In genomic region chr9:44501206-44501879, GRCm38 (mm10) we compare ENCODE assay signal across 10 mouse cellular contexts. TPM values are rescaled to one million over a fixed set of nuclear protein-coding genes. Genes with fewer than 3 reads are reported as not detected.
A peak's percentile ranks its signal among the peaks of the same experiment; 100 is the strongest.
DNase-seq lines count a peak whose midpoint lies in the region; ATAC-seq and TF ChIP-seq lines count a peak whose summit lies in the region.
"Had no signal": no experiment of that assay in that cellular context is flagged by ENCODE, and none has a peak within 500 bp of the region (broad histone marks: within the 10 kb centered on the region; RNA-seq: fewer than 3 reads in every experiment).

No protein-coding gene starts in this region.

- H3K4me1 ChIP-seq in midbrain, embryonic 13.5 days (replicated peaks) = peaks cover 67% of the 10 kb centered on the region
- H3K4me1 ChIP-seq in midbrain, postnatal 0 days (ENCODE audit: insufficient read depth, low read length) = peaks cover 16% of the 10 kb centered on the region; the same call in 1 of the 2 replicates
- peaks cover 66% of the 10 kb centered on the region for H3K4me1 ChIP-seq in forebrain, embryonic 16.5 days (replicated peaks; ENCODE audit: control insufficient read depth, insufficient read depth, low read length)
- H3K4me1 ChIP-seq in olfactory bulb, adult 2 months (ENCODE audit: control insufficient read depth, insufficient read depth, low read length) = peaks cover 53% of the 10 kb centered on the region

- 59% methylated on average over 10 of the region's 10 CpGs for WGBS in midbrain, embryonic 13.5 days
- WGBS in midbrain, postnatal 0 days = 60% methylated on average over 10 of the region's 10 CpGs
- WGBS in forebrain, embryonic 16.5 days = 35% methylated on average over 10 of the region's 10 CpGs
- WGBS in olfactory bulb, adult 2 months = 42% methylated on average over 10 of the region's 10 CpGs

- peak overlapping the region; percentile 83; the same call in 1 of the 2 replicates for H3K4me2 ChIP-seq in midbrain, embryonic 13.5 days (replicated peaks)
- H3K4me2 ChIP-seq in midbrain, postnatal 0 days (ENCODE audit: low read depth, low read length, poor library complexity, severe bottlenecking) = no peak overlapping the region
- H3K4me2 ChIP-seq in forebrain, embryonic 16.5 days (ENCODE audit: low read length) = no peak overlapping the region

- ATAC-seq in midbrain, embryonic 13.5 days = no peak
- ATAC-seq in midbrain, postnatal 0 days (ENCODE audit: low FRiP score) = no peak
- no peak for ATAC-seq in forebrain, embryonic 16.5 days

- TF ChIP-seq CTCF in midbrain, postnatal 0 days (IDR thresholded peaks at IDR 0.05) = no peak
- TF ChIP-seq CTCF in olfactory bulb, adult 2 months (IDR thresholded peaks at IDR 0.05; ENCODE audit: insufficient read depth, low read depth, low read length) = no peak

- no peak for TF ChIP-seq POLR2A in olfactory bulb, adult 2 months (IDR thresholded peaks at IDR 0.05; ENCODE audit: insufficient read depth, low read depth, low read length)

- H3K27me3 ChIP-seq in midbrain, embryonic 13.5 days = 0 out of 2 replicates have a peak, but pooled peaks cover 3% of the 10 kb centered on the region
- H3K27me3 ChIP-seq in midbrain, postnatal 0 days (ENCODE audit: insufficient read depth, low read length) = no peaks in the 10 kb centered on the region
- H3K27me3 ChIP-seq in forebrain, embryonic 16.5 days (replicated peaks; ENCODE audit: control insufficient read depth, insufficient read depth, low read length) = no peaks in the 10 kb centered on the region

- H3K27ac ChIP-seq in midbrain, embryonic 13.5 days = no peak overlapping the region; the same call in 1 of the 2 replicates
- no peak overlapping the region for H3K27ac ChIP-seq in midbrain, postnatal 0 days (ENCODE audit: low read depth, low read length)
- no peak overlapping the region for H3K27ac ChIP-seq in forebrain, embryonic 16.5 days (ENCODE audit: low read length)
- peak overlapping the region; percentile 75; the same call in 1 of the 2 replicates for H3K27ac ChIP-seq in olfactory bulb, adult 2 months (ENCODE audit: insufficient read depth, low read depth, low read length)

- peak; percentile 24 for DNase-seq in gastrocnemius, postnatal 25 days
- DNase-seq in gastrocnemius, adult 18-20 months (ENCODE audit: low spot score) = no peak
- no peak for DNase-seq in midbrain, postnatal 0 days (ENCODE audit: low spot score)
- DNase-seq in embryo, embryonic 10 days (ENCODE audit: low spot score) = no peak
- DNase-seq in frontal cortex, postnatal 36 days (ENCODE audit: low spot score in 2 of 2) = no peak

- no peak overlapping the region for H3K4me3 ChIP-seq in midbrain, embryonic 13.5 days (replicated peaks)
- H3K4me3 ChIP-seq in midbrain, postnatal 0 days (ENCODE audit: low read depth, low read length) = no peak overlapping the region
- H3K4me3 ChIP-seq in forebrain, embryonic 16.5 days (replicated peaks; ENCODE audit: low read length) = no peak overlapping the region
- H3K4me3 ChIP-seq in olfactory bulb, adult 2 months (ENCODE audit: insufficient read depth, low read depth, low read length) = no peak overlapping the region

- H3K36me3 ChIP-seq in midbrain, embryonic 13.5 days = peaks cover 28% of the 10 kb centered on the region
- peaks cover 11% of the 10 kb centered on the region for H3K36me3 ChIP-seq in midbrain, postnatal 0 days (ENCODE audit: insufficient read depth, low read length)
- H3K36me3 ChIP-seq in forebrain, embryonic 16.5 days (ENCODE audit: control insufficient read depth, insufficient read depth) = peaks cover 12% of the 10 kb centered on the region

- H3K9me3 ChIP-seq in midbrain, embryonic 13.5 days = no peaks in the 10 kb centered on the region
- no peaks in the 10 kb centered on the region for H3K9me3 ChIP-seq in midbrain, postnatal 0 days (ENCODE audit: low read length)
- no peaks in the 10 kb centered on the region for H3K9me3 ChIP-seq in forebrain, embryonic 16.5 days (ENCODE audit: control insufficient read depth, low read length)

- peak overlapping the region; percentile 23; the same call in 1 of the 2 replicates for H3K9ac ChIP-seq in midbrain, embryonic 13.5 days (replicated peaks)
- H3K9ac ChIP-seq in midbrain, postnatal 0 days (replicated peaks; ENCODE audit: low read length, poor library complexity, severe bottlenecking) = no peak overlapping the region
- 0 out of 2 replicates have a peak overlapping the region, but pooled peaks have one; percentile 7 for H3K9ac ChIP-seq in forebrain, embryonic 16.5 days (replicated peaks; ENCODE audit: low read depth, low read length)

RNA-seq across cellular contexts. Expression of gene Bcl9l, which starts 18.7 kb away (rescaled TPM):
- 10 to 100 TPM; 33.6 to 40.7 TPM for total RNA-seq in gastrocnemius, postnatal 25 days (2021)
- 10 to 100 TPM; 36.0 to 36.6 TPM for total RNA-seq in gastrocnemius, adult 18-20 months (2021)
- polyA plus RNA-seq in midbrain, embryonic 13.5 days (2015; fragmentation: Nextera tagmentation; extraction: Ambion mirVana) = 8.0 and 9.2 TPM in 2 replicates
- total RNA-seq in midbrain, postnatal 0 days (2014; rRNA removed) = 42.1 and 61.1 TPM in 2 replicates
- 10.0 and 10.4 TPM in 2 replicates for polyA plus RNA-seq in midbrain, postnatal 0 days (2015; fragmentation: Nextera tagmentation; extraction: Ambion mirVana)
- polyA plus RNA-seq in forebrain, embryonic 16.5 days (2015; fragmentation: Nextera tagmentation; extraction: Ambion mirVana) = 13.8 and 15.0 TPM in 2 replicates
- not detected in 2 replicates for polyA plus RNA-seq in olfactory bulb, adult 2 months (2012; ENCODE audit: insufficient read depth, insufficient read length, low replicate concordance, missing spikeins)

RNA-seq across cellular contexts. Expression of gene Upk2, which starts 46.6 kb away (rescaled TPM):
- under 1 TPM; 0.32 to 0.43 TPM for total RNA-seq in gastrocnemius, postnatal 25 days (2021)
- under 1 TPM; 0.43 to 0.83 TPM for total RNA-seq in gastrocnemius, adult 18-20 months (2021)
- not detected in 2 replicates for polyA plus RNA-seq in midbrain, embryonic 13.5 days (2015; fragmentation: Nextera tagmentation; extraction: Ambion mirVana)
- not detected in 2 replicates for total RNA-seq in midbrain, postnatal 0 days (2014; rRNA removed)
- polyA plus RNA-seq in midbrain, postnatal 0 days (2015; fragmentation: Nextera tagmentation; extraction: Ambion mirVana) = not detected in 2 replicates
- polyA plus RNA-seq in forebrain, embryonic 16.5 days (2015; fragmentation: Nextera tagmentation; extraction: Ambion mirVana) = not detected in 2 replicates
- polyA plus RNA-seq in olfactory bulb, adult 2 months (2012; ENCODE audit: insufficient read depth, insufficient read length, low replicate concordance, missing spikeins) = not detected in 2 replicates
- total RNA-seq: heart, postnatal 10 days; MEL had no signal
